18 mouse cellular contexts compared by ENCODE assay signal in the genomic region with DNA sequence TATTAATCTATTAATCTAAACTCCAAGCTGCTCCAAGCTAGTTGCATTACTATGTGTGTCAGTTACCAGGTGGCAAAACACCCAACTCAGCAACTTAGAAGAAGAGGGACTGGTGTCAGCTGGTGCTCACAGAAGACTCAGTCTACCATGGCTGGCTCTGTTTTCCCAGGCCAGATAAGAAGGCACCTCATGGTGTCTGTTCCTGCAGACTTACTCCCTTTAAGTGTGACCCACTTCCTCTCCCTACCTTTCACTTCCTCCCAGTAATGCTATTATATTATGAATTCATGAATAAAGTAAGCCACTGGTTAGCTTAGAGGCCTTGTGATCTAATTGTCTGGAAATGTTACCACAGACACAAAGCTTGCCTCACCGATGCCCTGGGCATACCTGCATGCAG.
"Had no signal": no experiment of that assay in that cellular context is flagged by ENCODE, and none has a peak within 500 bp of the region (broad histone marks: within the 10 kb centered on the region; RNA-seq: fewer than 3 reads in every experiment).

No protein-coding gene starts in this region.

- ATAC-seq: intestine, embryonic 15.5 days; liver, embryonic 12.5 days; midbrain, embryonic 13.5 days had no signal

- H3K27me3 ChIP-seq: midbrain, embryonic 13.5 days had no signal

- H3K36me3 ChIP-seq: intestine, embryonic 15.5 days; liver, embryonic 12.5 days; liver, embryonic 15.5 days; lung, embryonic 15.5 days; midbrain, embryonic 13.5 days had no signal

- H3K4me3 ChIP-seq: intestine, embryonic 15.5 days; layer of hippocampus, adult 2 months; left cerebral cortex, adult 2 months; liver, embryonic 12.5 days; liver, embryonic 15.5 days; lung, embryonic 15.5 days; midbrain, embryonic 13.5 days had no signal

- DNase-seq: kidney, adult 11 months; kidney, adult 9 months; kidney, postnatal 25 days; layer of hippocampus, adult 9-11 months; layer of hippocampus, postnatal 36 days; lung, adult 18-20 months; lung, postnatal 10 days; lung, postnatal 36 days; thymus, adult 2 months; thymus, postnatal 25 days had no signal

- H3K27ac ChIP-seq: intestine, embryonic 15.5 days; kidney, postnatal 0 days; layer of hippocampus, adult 2 months; left cerebral cortex, adult 2 months; liver, embryonic 12.5 days; liver, embryonic 15.5 days; lung, embryonic 15.5 days; midbrain, embryonic 13.5 days had no signal

- H3K9ac ChIP-seq: intestine, embryonic 15.5 days; liver, embryonic 12.5 days; liver, embryonic 15.5 days; lung, embryonic 15.5 days; midbrain, embryonic 13.5 days had no signal

- H3K9me3 ChIP-seq: intestine, embryonic 15.5 days; liver, embryonic 12.5 days; liver, embryonic 15.5 days; lung, embryonic 15.5 days; midbrain, embryonic 13.5 days had no signal
